10 mouse cellular contexts compared by ENCODE assay signal in the genomic region with DNA sequence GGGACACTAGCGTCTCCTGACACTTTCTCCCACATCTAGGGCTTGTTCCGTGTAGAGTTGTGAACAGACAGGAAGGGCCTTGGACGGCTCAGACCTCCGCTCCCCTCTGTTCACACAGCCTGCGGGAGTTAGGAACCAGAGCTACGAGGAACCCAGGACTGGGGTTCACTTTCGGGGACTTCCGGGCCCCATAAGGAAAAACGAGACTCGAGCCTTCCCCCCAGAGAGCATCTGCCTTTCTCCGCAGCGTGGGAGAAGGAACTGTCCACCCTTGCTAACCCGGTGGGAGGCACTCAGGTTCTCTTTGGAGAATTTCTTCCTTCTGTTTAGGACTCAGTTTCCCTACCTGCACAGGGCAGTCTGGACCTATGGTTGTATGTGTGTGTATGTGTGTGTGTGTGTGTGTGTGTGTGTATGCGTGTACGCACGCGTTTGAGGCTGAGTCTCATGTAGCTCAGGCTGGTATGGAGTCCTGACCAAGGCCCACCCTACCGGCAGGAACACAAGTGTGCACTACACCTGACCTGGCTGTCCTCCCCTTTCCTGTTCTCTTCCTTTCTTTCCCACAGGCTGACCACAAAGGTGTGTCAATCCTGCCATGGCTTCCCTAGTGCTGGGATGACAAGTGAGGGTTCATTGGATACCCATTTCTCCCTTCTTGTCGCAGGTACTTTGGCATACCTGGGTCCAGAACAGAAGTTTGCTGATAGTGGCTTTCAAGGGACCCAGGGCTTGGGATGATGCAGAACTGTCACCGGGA. TPM values are rescaled to one million over a fixed set of nuclear protein-coding genes. Genes with fewer than 3 reads are reported as not detected.
A peak's percentile ranks its signal among the peaks of the same experiment; 100 is the strongest.
DNase-seq lines count a peak whose midpoint lies in the region; ATAC-seq and TF ChIP-seq lines count a peak whose summit lies in the region.
"Had no signal": no experiment of that assay in that cellular context is flagged by ENCODE, and none has a peak within 500 bp of the region (broad histone marks: within the 10 kb centered on the region; RNA-seq: fewer than 3 reads in every experiment).

No protein-coding gene starts in this region.

- H3K4me1 ChIP-seq in heart, embryonic 14.5 days (ENCODE audit: control insufficient read depth in 2 of 2, insufficient read depth in 2 of 2, low read length in 2 of 2), result peaks cover 6 to 19% of the 10 kb centered on the region in 2 experiments; a peak in 3 of 4 replicates
- no peaks in the 10 kb centered on the region for H3K4me1 ChIP-seq in MEL (ENCODE audit: control insufficient read depth in 1 of 2, insufficient read depth in 2 of 2, low read length in 2 of 2)
- peaks cover 20% of the 10 kb centered on the region for H3K4me1 ChIP-seq in hindbrain, embryonic 15.5 days (replicated peaks)
- H3K4me1 ChIP-seq in midbrain, embryonic 15.5 days, result peaks cover 24% of the 10 kb centered on the region

- peaks cover 41% of the 10 kb centered on the region for H3K27me3 ChIP-seq in heart, embryonic 14.5 days (ENCODE audit: control insufficient read depth, insufficient read depth, low read length)
- H3K27me3 ChIP-seq in MEL (ENCODE audit: control insufficient read depth in 1 of 2, insufficient read depth in 2 of 2, low read length in 2 of 2), result no peaks in the 10 kb centered on the region
- H3K27me3 ChIP-seq in hindbrain, embryonic 15.5 days, result peaks cover 46% of the 10 kb centered on the region
- H3K27me3 ChIP-seq in midbrain, embryonic 15.5 days (replicated peaks), result peaks cover 52% of the 10 kb centered on the region

- H3K4me3 ChIP-seq in heart, embryonic 14.5 days (ENCODE audit: control insufficient read depth in 1 of 2, insufficient read depth in 1 of 2, low read depth in 1 of 2, low read length in 2 of 2), result peak overlapping the region; percentile 21 to 32; a peak in 3 of 4 replicates
- no peak overlapping the region for H3K4me3 ChIP-seq in MEL (ENCODE audit: control insufficient read depth in 1 of 2, insufficient read depth in 1 of 2, low read depth in 2 of 2, low read length in 2 of 2)
- peak overlapping the region; percentile 19 for H3K4me3 ChIP-seq in hindbrain, embryonic 15.5 days
- peak overlapping the region; percentile 22 for H3K4me3 ChIP-seq in midbrain, embryonic 15.5 days

- TF ChIP-seq CTCF in MEL (IDR thresholded peaks at IDR 0.05 in 2 of 3, conservative IDR thresholded peaks at IDR 0.05 in 1 of 3; ENCODE audit: control insufficient read depth in 1 of 3, insufficient read depth in 1 of 3, low read depth in 2 of 3, low read length in 3 of 3, poor library complexity in 1 of 3, severe bottlenecking in 1 of 3), result no peak

- no peak overlapping the region for H3K27ac ChIP-seq in heart, embryonic 14.5 days (replicated peaks in 1 of 2; ENCODE audit: control insufficient read depth in 1 of 2, insufficient read depth in 1 of 2, low read depth in 2 of 2, low read length in 2 of 2)
- H3K27ac ChIP-seq in MEL (ENCODE audit: control insufficient read depth, low read depth, low read length), result no peak overlapping the region
- no peak overlapping the region for H3K27ac ChIP-seq in hindbrain, embryonic 15.5 days (replicated peaks)
- H3K27ac ChIP-seq in midbrain, embryonic 15.5 days, result no peak overlapping the region
- H3K27ac ChIP-seq: liver, embryonic 14.5 days had no signal

- TF ChIP-seq POLR2A in MEL (IDR thresholded peaks at IDR 0.05; ENCODE audit: control insufficient read depth in 1 of 2, insufficient read depth in 1 of 2, low read depth in 1 of 2, low read length in 2 of 2, poor library complexity in 1 of 2), result no peak; a peak in 1 of 4 replicates

- no peak for TF ChIP-seq EP300 in MEL (IDR thresholded peaks at IDR 0.05; ENCODE audit: low read depth in 1 of 2, low read length in 2 of 2)

- no peak overlapping the region for H3K9ac ChIP-seq in heart, embryonic 14.5 days (ENCODE audit: low read length)
- no peak overlapping the region for H3K9ac ChIP-seq in MEL (ENCODE audit: control insufficient read depth, low read depth, low read length, poor library complexity, severe bottlenecking)
- no peak overlapping the region for H3K9ac ChIP-seq in hindbrain, embryonic 15.5 days
- H3K9ac ChIP-seq in midbrain, embryonic 15.5 days, result peak overlapping the region; percentile 26; the same call in 1 of the 2 replicates
- H3K9ac ChIP-seq: liver, embryonic 14.5 days had no signal

- no peak for DNase-seq in heart, postnatal 4 days
- DNase-seq in MEL (ENCODE audit: low read depth, low spot score), result no peak
- no peak for DNase-seq in urinary bladder, postnatal 10 days (ENCODE audit: low spot score)
- DNase-seq in adrenal gland, adult 18-20 months (ENCODE audit: low spot score in 2 of 2), result no peak
- DNase-seq in urinary bladder, adult 2 months (ENCODE audit: low spot score), result no peak

- H3K79me2 ChIP-seq in MEL (ENCODE audit: control insufficient read depth, insufficient read depth, low read length, poor library complexity), result peaks cover 19% of the 10 kb centered on the region

- WGBS in heart, embryonic 14.5 days, result 29% methylated on average over 20 of the region's 20 CpGs
- 32% methylated on average over 20 of the region's 20 CpGs for WGBS in hindbrain, embryonic 15.5 days
- 31% methylated on average over 20 of the region's 20 CpGs for WGBS in midbrain, embryonic 15.5 days

- TF ChIP-seq RAD21 in MEL (IDR thresholded peaks at IDR 0.05; ENCODE audit: low read depth, low read length), result no peak

- no peak for ATAC-seq in heart, embryonic 14.5 days (ENCODE audit: insufficient number of reproducible peaks, insufficient read depth, low FRiP score, low read depth)
- no peak for ATAC-seq in hindbrain, embryonic 15.5 days (ENCODE audit: low FRiP score, low read depth)
- ATAC-seq in midbrain, embryonic 15.5 days (replicated peaks), result no peak

- H3K4me2 ChIP-seq in heart, embryonic 14.5 days (ENCODE audit: low read length), result peak overlapping the region; percentile 51
- peak overlapping the region; percentile 35; the same call in 1 of the 2 replicates for H3K4me2 ChIP-seq in hindbrain, embryonic 15.5 days
- H3K4me2 ChIP-seq in midbrain, embryonic 15.5 days, result peak overlapping the region; percentile 36; the same call in 1 of the 2 replicates

- 0 out of 2 replicates have a peak, but pooled peaks cover 4% of the 10 kb centered on the region for H3K9me3 ChIP-seq in heart, embryonic 14.5 days (ENCODE audit: control insufficient read depth, low read length)
- H3K9me3 ChIP-seq in MEL (replicated peaks; ENCODE audit: insufficient read depth, low read length), result no peaks in the 10 kb centered on the region
- no peaks in the 10 kb centered on the region for H3K9me3 ChIP-seq in hindbrain, embryonic 15.5 days
- H3K9me3 ChIP-seq in midbrain, embryonic 15.5 days, result no peaks in the 10 kb centered on the region

- H3K36me3 ChIP-seq in heart, embryonic 14.5 days (ENCODE audit: control insufficient read depth, insufficient read depth, low read length), result peaks cover 23% of the 10 kb centered on the region
- peaks cover 7 to 12% of the 10 kb centered on the region in 2 experiments; a peak in 3 of 4 replicates for H3K36me3 ChIP-seq in MEL (ENCODE audit: control insufficient read depth in 1 of 2, insufficient read depth in 2 of 2, low read length in 2 of 2)
- H3K36me3 ChIP-seq in hindbrain, embryonic 15.5 days, result peaks cover 27% of the 10 kb centered on the region
- H3K36me3 ChIP-seq in midbrain, embryonic 15.5 days (replicated peaks), result peaks cover 19% of the 10 kb centered on the region

RNA-seq across cellular contexts. Expression of gene Slc5a5, which starts 0.5 kb away (rescaled TPM):
- polyA plus RNA-seq in heart, embryonic 14.5 days (2014; fragmentation: Nextera tagmentation; extraction: Ambion mirVana), result not detected in 2 replicates
- under 1 TPM in 1 of 2 experiments, not detected in 1; 0.11 TPM for total RNA-seq in heart, postnatal 4 days (2021)
- 0.12 and 0.13 TPM in 2 replicates for total RNA-seq in MEL (2012; rRNA removed)
- polyA plus RNA-seq in MEL (2012; ENCODE audit: insufficient read depth in 1 of 2, insufficient read length in 2 of 2, low read depth in 1 of 2, low replicate concordance in 2 of 2, missing spikeins in 1 of 2), result under 1 TPM in 1 of 2 experiments, not detected in 1; 0.36 TPM
- polyA plus RNA-seq in hindbrain, embryonic 15.5 days (2015; fragmentation: Nextera tagmentation; extraction: Ambion mirVana), result 1.7 and 1.9 TPM in 2 replicates
- 1.9 and 2.0 TPM in 2 replicates for polyA plus RNA-seq in midbrain, embryonic 15.5 days (2015; fragmentation: Nextera tagmentation; extraction: Ambion mirVana)
- not detected for total RNA-seq in adrenal gland, adult 18-20 months (2021)
- 1.7 and 2.3 TPM in 2 replicates for polyA plus RNA-seq in urinary bladder, adult 2 months (2012; rRNA removed)
- total RNA-seq: G1E had no signal

RNA-seq across cellular contexts. Expression of gene Rpl18a, which starts 4.1 kb away (rescaled TPM):
- polyA plus RNA-seq in heart, embryonic 14.5 days (2014; fragmentation: Nextera tagmentation; extraction: Ambion mirVana), result 3,308 and 3,796 TPM in 2 replicates
- total RNA-seq in heart, postnatal 4 days (2021), result 1,000 to 10,000 TPM; 1,266 to 1,294 TPM
- total RNA-seq in MEL (2012; rRNA removed), result 4,999 and 5,671 TPM in 2 replicates
- polyA plus RNA-seq in MEL (2012; ENCODE audit: insufficient read depth in 1 of 2, insufficient read length in 2 of 2, low read depth in 1 of 2, low replicate concordance in 2 of 2, missing spikeins in 1 of 2), result 1,000 to 10,000 TPM in 1 of 2 experiments, not detected in 1; 5,399 TPM
- 2,082 and 2,226 TPM in 2 replicates for polyA plus RNA-seq in hindbrain, embryonic 15.5 days (2015; fragmentation: Nextera tagmentation; extraction: Ambion mirVana)
- 2,076 and 2,093 TPM in 2 replicates for polyA plus RNA-seq in midbrain, embryonic 15.5 days (2015; fragmentation: Nextera tagmentation; extraction: Ambion mirVana)
- total RNA-seq in adrenal gland, adult 18-20 months (2021), result 1,000 to 10,000 TPM; 1,253 to 1,401 TPM
- polyA plus RNA-seq in urinary bladder, adult 2 months (2012; rRNA removed), result 3,950 and 3,976 TPM in 2 replicates

RNA-seq across cellular contexts. Expression of gene Map1s, which starts 12.7 kb away (rescaled TPM):
- 24.8 and 29.9 TPM in 2 replicates for polyA plus RNA-seq in heart, embryonic 14.5 days (2014; fragmentation: Nextera tagmentation; extraction: Ambion mirVana)
- total RNA-seq in heart, postnatal 4 days (2021), result 10 to 100 TPM; 35.2 to 36.0 TPM
- total RNA-seq in MEL (2012; rRNA removed), result 41.0 and 53.3 TPM in 2 replicates
- polyA plus RNA-seq in MEL (2012; ENCODE audit: insufficient read depth in 1 of 2, insufficient read length in 2 of 2, low read depth in 1 of 2, low replicate concordance in 2 of 2, missing spikeins in 1 of 2), result 10 to 100 TPM in 1 of 2 experiments, not detected in 1; 51.0 TPM
- 62.0 and 68.5 TPM in 2 replicates for polyA plus RNA-seq in hindbrain, embryonic 15.5 days (2015; fragmentation: Nextera tagmentation; extraction: Ambion mirVana)
- polyA plus RNA-seq in midbrain, embryonic 15.5 days (2015; fragmentation: Nextera tagmentation; extraction: Ambion mirVana), result 69.2 and 69.9 TPM in 2 replicates
- total RNA-seq in adrenal gland, adult 18-20 months (2021), result 10 to 100 TPM; 34.3 to 39.5 TPM
- 30.8 and 34.4 TPM in 2 replicates for polyA plus RNA-seq in urinary bladder, adult 2 months (2012; rRNA removed)

RNA-seq across cellular contexts. Expression of gene Ccdc124, which starts 19.3 kb away (rescaled TPM):
- polyA plus RNA-seq in heart, embryonic 14.5 days (2014; fragmentation: Nextera tagmentation; extraction: Ambion mirVana), result 78.5 and 78.7 TPM in 2 replicates
- total RNA-seq in heart, postnatal 4 days (2021), result 10 to 100 TPM; 42.6 to 46.2 TPM
- total RNA-seq in MEL (2012; rRNA removed), result 47.5 and 47.6 TPM in 2 replicates
- 10 to 100 TPM in 1 of 2 experiments, not detected in 1; 87.1 TPM for polyA plus RNA-seq in MEL (2012; ENCODE audit: insufficient read depth in 1 of 2, insufficient read length in 2 of 2, low read depth in 1 of 2, low replicate concordance in 2 of 2, missing spikeins in 1 of 2)
- 166 and 176 TPM in 2 replicates for polyA plus RNA-seq in hindbrain, embryonic 15.5 days (2015; fragmentation: Nextera tagmentation; extraction: Ambion mirVana)
- polyA plus RNA-seq in midbrain, embryonic 15.5 days (2015; fragmentation: Nextera tagmentation; extraction: Ambion mirVana), result 173 and 180 TPM in 2 replicates
- 10 to 100 TPM; 58.9 to 59.3 TPM for total RNA-seq in adrenal gland, adult 18-20 months (2021)
- polyA plus RNA-seq in urinary bladder, adult 2 months (2012; rRNA removed), result 70.9 and 74.6 TPM in 2 replicates

RNA-seq across cellular contexts. Expression of gene Kcnn1, which starts 30.0 kb away (rescaled TPM):
- polyA plus RNA-seq in heart, embryonic 14.5 days (2014; fragmentation: Nextera tagmentation; extraction: Ambion mirVana), result 1.8 and 2.2 TPM in 2 replicates
- total RNA-seq in heart, postnatal 4 days (2021), result 1 to 10 TPM; 2.5 to 3.0 TPM
- total RNA-seq in MEL (2012; rRNA removed), result 7.3 and 8.9 TPM in 2 replicates
- polyA plus RNA-seq in MEL (2012; ENCODE audit: insufficient read depth in 1 of 2, insufficient read length in 2 of 2, low read depth in 1 of 2, low replicate concordance in 2 of 2, missing spikeins in 1 of 2), result 10 to 100 TPM in 1 of 2 experiments, not detected in 1; 10.7 TPM
- polyA plus RNA-seq in hindbrain, embryonic 15.5 days (2015; fragmentation: Nextera tagmentation; extraction: Ambion mirVana), result 19.2 and 19.8 TPM in 2 replicates
- polyA plus RNA-seq in midbrain, embryonic 15.5 days (2015; fragmentation: Nextera tagmentation; extraction: Ambion mirVana), result 19.0 and 20.6 TPM in 2 replicates
- total RNA-seq in adrenal gland, adult 18-20 months (2021), result 1 to 10 TPM; 2.2 to 2.8 TPM
- polyA plus RNA-seq in urinary bladder, adult 2 months (2012; rRNA removed), result 5.5 and 5.6 TPM in 2 replicates

Comparison
In these comparisons a context has a peak if more than half of its experiments do, and no peak if none do; other contexts are left out.
1. H3K4me3 ChIP-seq: peak in heart, embryonic 14.5 days (2 of 2), hindbrain, embryonic 15.5 days (single experiment) and midbrain, embryonic 15.5 days (single experiment); none in MEL (0 of 2).
2. Peak in every context shown above with its lines, with median percentiles within 50 percentile points of each other: H3K4me2 ChIP-seq.